Mouse (Mus musculus): ENCODE measurements around the gene Snapc4.
A peak's percentile ranks its signal among the peaks of the same experiment; 100 is the strongest.

Snapc4 gene

DNA sequence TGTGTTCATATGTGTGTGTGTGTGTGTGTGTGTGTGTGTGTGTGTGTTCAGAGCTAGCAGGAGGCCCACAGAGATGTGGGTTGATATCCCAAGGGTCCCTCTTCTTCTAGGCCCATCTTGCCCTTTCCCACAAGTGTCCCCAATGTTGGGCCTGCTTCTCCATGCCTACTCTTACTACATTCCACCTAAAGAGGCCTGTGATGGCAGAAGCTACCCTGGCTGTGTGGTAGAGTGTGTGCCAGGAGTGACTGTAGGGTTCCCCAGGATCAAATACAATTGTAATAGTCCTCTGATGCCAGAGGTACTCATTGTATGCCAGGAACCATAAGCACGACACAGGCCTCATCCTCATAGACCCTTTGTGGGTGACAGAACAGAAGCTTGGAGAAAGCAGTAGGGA lies 67.1 kb downstream of the Snapc4 start:
- no peak for DNase-seq (ENCODE audit: low spot score)

DNA sequence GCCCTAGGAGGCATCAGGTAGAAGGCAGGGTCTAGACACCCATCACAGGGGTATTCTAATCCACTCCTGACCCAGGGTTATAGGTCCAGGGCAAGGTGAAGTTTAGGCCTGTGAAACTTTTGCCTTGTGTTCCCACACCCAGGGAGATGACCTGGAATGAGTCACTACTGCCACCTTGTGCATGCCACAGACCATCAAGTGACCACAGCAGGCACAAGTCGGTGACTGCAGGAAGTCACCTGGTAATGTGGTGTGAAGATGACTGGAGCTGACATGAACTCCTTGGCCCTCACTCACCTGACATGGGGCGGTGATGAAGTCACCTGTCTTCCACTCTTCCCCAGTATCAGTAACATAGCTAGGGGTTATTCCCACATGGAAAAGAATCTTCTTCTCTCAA lies 67.6 kb downstream of the Snapc4 start:
- peak; percentile 23 for DNase-seq (ENCODE audit: low spot score)

Data from adipocyte (in vitro differentiated cells).